Mouse (Mus musculus): ENCODE measurements around the gene Ctsw. TPM values are rescaled to one million over a fixed set of nuclear protein-coding genes. Genes with fewer than 3 reads are reported as not detected.
A peak's percentile ranks its signal among the peaks of the same experiment; 100 is the strongest.

Gene Ctsw
- total RNA-seq, 2 experiments from 2014 or later, result not detected

DNA sequence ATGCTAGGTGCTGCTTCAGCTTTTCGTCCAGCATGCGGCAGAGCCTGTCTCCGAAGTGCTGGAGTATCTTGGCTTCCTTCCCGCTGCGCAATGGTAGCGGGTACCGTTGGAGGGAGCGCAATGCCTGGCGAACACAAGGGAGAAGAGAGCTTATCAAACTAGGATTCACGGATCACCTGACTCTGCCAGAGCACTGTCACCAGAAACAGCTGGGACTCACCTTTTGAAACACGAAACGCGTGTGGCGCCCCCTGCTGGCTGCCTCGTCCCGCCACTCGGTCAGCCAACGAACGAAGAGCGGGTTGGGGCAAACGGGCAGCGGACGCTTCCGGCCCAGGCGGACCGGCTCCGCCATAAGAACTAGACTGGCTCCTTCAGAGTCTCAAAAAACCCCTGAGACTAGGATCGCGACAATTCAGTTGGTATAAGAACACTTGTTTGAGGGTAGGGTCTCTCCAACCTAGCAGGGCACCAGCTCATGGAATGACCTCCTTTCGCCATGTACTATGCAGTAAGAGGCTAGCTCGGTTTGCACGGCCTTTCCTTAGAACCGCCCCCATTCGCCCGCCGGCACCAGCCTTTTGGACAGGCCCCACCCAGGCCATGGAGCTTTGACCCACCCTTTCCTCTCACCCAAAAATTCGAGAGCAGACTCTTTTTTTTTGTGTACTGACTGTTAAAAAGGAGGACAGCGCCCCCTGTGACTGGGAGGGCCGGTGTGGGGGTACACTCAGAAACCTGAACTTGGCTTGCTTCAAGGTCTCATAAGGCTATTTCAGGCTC lies 19.7 kb upstream of the Ctsw start, which contains the start of gene Mus81:
Gene Mus81 (minus strand): TSS at position 635 of the 783 bp plus-strand sequence.
- DNase-seq, result peak; percentile 90 to 91

DNA sequence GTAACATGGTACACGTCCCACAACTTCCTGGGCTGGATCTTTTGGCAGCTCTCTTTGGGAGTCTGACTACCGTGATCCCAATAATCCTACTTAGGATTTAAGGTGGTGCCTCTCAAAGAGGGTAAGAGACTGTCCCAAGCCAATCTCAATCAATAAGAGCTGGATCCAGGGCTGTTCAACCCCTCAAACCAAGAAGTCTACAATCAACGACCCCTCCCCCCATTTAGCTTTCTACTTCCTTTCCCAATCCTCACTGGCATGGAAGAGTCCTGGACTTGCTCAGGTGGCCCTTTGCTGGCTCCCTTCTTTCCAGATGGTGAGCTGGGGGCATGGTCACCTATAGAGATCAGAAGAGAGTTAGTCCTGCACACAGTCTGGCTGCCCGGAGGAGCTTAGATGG lies 18.5 kb upstream of the Ctsw start:
- no peak for DNase-seq

- DNase-seq, result no peak
Observed at GRCm38 (mm10) chr19:5486286-5486685, 18.0 kb upstream of the Ctsw start.

- no peak for DNase-seq
Observed at GRCm38 (mm10) chr19:5485821-5486220, 17.5 kb upstream of the Ctsw start.

- DNase-seq, result no peak
Observed at GRCm38 (mm10) chr19:5485371-5485770, 17.1 kb upstream of the Ctsw start.

- no peak for DNase-seq
Observed at GRCm38 (mm10) chr19:5484496-5484895, 16.2 kb upstream of the Ctsw start.

GRCm38 (mm10) chr19:5483386-5484359 lies 15.4 kb upstream of the Ctsw start:
- DNase-seq, result no peak

- DNase-seq, result no peak
Observed at GRCm38 (mm10) chr19:5481398-5481797, 13.1 kb upstream of the Ctsw start.

DNA sequence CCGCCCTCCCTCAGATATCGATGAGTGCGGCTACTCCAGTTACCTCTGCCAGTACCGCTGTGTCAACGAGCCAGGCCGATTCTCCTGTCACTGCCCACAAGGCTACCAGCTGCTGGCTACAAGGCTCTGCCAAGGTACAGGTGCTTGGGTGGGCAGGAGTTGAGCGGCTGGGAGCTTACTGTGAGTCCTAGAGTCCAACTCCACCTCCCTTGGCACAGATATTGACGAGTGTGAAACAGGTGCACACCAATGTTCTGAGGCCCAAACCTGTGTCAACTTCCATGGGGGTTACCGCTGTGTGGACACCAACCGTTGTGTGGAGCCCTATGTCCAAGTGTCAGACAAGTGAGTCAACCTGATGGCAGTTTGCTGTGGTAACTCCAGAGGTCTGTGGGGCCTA lies 11.7 kb upstream of the Ctsw start:
- no peak for DNase-seq

GRCm38 (mm10) chr19:5477668-5478300 lies 9.5 kb upstream of the Ctsw start:
- no peak for DNase-seq

GRCm38 (mm10) chr19:5477004-5477667 lies 8.8 kb upstream of the Ctsw start:
- DNase-seq, result no peak

- DNase-seq, result no peak
Observed at GRCm38 (mm10) chr19:5475069-5475714, 6.9 kb upstream of the Ctsw start.

DNA sequence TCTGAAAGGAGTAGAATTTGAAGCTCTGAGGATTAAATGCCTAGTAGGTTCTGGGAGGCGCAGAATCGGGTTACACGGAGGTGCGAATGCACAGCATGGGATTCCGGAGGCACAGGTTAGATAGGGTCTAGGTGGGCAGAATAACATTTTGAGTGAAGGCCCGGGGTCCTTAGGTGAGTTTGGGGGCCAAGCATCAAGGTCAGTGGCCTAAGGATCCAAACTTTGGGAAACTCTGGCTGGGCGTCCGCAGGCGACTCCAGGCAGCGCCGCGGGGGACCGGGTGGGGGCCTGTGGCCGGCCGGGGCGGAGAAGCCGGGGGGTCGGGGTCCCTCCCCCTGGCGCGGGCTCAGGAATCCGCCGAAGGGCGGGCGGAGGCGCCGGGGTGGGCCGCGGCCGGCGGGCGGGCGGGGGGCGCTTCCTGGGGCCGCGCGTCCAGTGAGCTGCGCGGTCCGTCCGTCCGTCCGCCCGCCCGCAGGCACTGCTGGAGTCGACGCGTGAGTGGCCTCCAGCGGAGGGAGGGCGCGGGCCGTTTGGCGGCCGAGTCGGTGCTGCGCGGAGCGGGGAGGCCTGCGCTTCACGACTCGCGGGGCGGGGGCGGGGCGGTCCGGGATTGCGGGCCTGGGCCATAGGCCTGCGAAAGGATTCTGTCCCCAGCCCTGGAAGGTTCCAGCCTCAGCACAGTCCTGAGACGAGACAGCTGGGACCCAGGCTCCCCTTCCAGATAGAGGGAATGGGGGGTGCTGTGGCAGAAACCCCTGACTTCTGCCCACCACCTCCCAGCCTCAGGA lies 6.2 kb upstream of the Ctsw start:
- no peak for DNase-seq

DNA sequence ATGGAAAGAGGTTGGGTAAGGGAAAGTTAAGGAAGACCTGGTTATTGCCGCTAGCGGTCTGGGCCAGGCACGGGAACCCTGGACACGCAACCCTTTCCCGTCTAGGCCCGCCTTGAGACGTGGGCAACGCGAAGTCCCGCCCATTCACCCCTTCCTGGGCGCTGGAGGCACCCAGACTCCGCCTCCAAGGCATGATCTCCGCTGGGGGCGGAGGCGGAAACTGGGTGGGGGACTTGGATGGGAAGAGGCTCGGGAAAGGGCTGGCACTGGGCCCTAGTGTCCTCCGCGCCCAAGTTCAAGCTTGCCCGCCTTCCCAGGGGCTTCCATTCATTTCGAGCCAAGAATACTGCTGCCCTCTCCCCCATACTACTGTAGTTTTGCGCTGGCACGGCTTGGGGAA lies 5.4 kb upstream of the Ctsw start, which contains the start of gene Efemp2:
Gene Efemp2 (plus strand): TSS at position 235 of the 400 bp plus-strand sequence.
- peak; percentile 57 to 68 for DNase-seq

DNA sequence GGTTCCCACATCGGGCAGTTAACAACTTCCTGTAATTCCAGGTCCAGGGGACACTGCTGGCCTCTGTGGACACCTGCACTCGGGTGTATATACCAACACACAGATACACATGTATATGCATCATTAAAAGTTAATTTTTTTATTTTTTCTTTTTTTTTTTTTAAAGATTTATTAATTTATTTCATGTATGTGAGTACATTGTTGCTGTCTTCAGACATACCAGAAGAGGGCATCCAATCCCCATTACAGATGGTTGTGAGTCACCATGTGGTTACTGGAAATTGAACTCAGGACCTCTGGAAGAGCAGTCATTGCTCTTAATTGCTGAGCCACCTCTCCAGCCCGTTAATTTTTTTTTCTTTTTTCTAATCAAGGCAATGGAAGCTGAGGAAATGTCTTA lies 4.5 kb upstream of the Ctsw start:
- DNase-seq, result no peak

DNA sequence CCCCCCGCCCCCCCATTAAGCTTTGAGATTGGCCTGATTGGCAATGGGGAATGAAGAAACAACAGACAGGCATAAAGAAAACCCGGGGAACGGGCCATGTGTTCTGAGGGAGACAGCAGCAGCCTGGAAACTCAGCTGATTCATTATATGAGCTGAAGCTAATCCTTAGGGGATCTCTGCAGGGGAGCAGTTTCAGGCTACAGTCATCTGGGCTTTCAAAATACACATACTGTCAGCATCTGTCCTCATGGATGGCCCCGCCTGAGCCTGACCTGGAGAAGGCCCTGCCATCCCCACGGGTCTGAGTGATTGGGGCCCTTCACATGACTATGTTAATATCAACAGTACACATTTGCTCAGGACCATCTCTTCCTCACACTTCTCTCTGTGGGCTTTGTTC lies 3.5 kb upstream of the Ctsw start:
- no peak for DNase-seq

DNA sequence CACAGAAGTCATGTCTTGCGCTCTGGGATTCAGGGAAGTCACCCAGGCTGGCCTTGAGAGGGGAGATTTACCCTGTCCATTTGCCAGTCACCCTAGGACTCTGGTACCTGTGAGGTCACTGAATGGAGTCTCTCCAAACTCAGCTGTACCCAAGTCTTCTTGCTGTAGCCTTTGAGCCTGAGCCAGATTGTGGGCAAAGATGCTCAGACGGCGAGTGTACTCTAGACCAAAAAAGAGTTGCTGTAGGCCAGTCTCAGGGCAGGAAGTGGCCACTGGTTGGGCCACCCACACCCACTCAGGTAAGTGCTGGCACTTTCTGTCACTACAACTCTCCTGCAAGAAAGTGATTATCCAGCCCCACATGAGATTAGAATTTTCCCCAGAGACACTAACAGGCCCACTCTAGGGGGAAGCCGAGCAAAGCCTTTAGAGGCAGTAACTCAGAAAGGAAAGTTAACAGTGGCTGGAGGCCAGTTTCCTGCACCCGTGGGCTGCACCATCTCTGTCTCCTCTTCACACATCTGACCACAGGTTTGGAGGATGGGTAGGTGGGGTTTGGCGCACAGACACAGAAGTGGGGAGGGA lies 1.3 kb downstream of the Ctsw start:
- no peak for DNase-seq

DNA sequence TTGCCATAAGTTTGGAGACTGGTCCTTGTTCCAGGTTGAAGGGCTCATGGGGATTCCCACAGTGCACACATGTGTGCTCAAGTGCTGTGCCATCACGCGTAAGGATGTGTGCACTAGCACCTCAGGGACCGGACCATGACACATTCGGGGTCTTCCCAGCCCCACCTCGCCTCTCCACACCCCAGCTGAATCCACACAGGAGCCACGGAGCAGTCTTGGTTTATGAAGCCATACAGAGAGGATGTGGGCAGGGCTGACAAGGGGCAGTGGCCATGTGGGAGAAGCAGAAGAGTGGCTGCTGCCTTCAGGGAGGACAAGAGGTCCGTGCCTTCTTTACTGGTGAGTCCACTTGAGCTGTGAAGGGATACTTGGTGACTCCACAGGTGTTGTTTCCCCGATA lies 3.3 kb downstream of the Ctsw start:
- DNase-seq, result no peak

GRCm38 (mm10) chr19:5463791-5464562 lies 4.3 kb downstream of the Ctsw start:
- peak; percentile 46 to 58 for DNase-seq

DNA sequence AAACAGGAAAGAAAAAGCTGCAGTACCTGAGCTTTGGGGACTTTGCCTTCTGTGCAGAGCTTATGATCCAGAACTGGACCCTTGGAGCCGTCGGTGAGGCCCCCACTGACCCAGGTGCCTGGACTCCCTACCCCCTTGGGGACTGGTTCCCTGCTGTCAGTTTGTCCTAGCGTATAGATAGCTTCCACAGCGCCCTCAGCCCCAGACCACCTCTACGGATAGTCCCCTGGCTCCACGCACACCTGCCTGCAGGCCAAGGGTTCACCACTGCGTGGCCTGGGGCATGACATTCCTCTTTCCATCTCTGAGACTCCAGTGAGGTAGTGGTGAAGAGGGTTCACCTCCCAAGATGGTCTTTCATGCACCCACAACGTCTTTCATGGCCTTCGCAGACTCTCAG lies 5.1 kb downstream of the Ctsw start:
- DNase-seq, result no peak
